Mouse (Mus musculus): ENCODE measurements around the gene Rps16. TPM values are rescaled to one million over a fixed set of nuclear protein-coding genes. Genes with fewer than 3 reads are reported as not detected.

The Rps16 gene
- polyA plus RNA-seq, 1 experiment from 2014 or later, result 955 TPM

DNA sequence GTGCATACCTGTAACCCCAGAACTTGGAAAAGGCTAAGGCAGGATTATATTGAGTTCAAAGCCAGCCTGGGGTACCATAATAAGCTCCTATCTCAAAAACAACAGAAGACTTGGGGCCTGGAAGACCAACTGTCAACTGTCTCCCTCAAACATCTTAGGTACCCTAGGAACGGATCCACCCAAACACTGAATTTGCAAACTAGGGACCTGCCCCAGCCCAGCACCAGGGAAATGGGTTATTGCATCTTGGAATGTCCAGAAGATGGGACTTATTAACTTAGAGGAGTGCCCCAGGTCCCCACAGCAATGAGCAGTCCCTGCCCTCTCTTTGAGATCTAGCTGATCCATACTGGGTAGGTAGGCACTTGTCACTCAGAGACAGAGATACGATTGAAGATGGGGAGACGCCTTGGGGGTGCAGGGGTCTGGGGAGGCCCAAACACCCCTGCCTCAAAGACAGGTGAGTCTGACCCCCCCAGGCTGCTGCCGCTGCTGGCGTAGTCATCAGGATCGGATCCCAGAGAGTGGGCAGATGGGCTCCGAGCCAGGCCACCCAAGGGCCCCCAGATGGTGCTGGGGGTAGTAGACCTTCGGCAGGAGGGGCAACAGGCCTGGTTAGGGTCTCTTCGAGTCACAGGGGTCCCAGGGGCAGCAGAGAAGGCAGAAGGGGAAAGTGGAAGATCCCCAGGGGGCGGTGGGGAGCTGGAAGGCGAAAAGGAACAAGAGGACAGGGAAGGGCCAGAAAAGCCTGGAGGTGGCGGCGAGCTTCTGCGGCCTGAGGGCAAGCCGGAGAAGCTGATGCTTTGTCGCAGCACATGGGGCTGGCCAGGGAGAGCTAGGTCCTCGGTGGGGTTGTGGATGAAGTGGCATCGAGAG, 27.0 kb downstream of the Rps16 start:
- no peaks in the 10 kb centered on the region for H3K27me3 ChIP-seq (ENCODE audit: control insufficient read depth, insufficient read depth, low read length)
- ATAC-seq (ENCODE audit: low FRiP score, low TSS enrichment) (no peak), DNase-seq (ENCODE audit: low spot score) (peak; percentile 52)
- WGBS, result 37% methylated on average over 18 of the region's 18 CpGs
- H3K27ac ChIP-seq (replicated peaks), result peak overlapping the region; percentile 100
- H3K36me3 ChIP-seq (ENCODE audit: control insufficient read depth, insufficient read depth, low read length), result peaks cover 7% of the 10 kb centered on the region; the same call in 1 of the 2 replicates
- H3K4me1 ChIP-seq (replicated peaks; ENCODE audit: control insufficient read depth, insufficient read depth), result 0 out of 2 replicates have a peak, but pooled peaks cover 6% of the 10 kb centered on the region
- no peak for TF ChIP-seq EP300 (optimal IDR thresholded peaks at IDR 0.05)
- TF ChIP-seq CTCF (IDR thresholded peaks at IDR 0.05; ENCODE audit: low read depth), result peak; percentile 33; the same call in 1 of the 2 replicates
- peak overlapping the region; percentile 88 for H3K4me3 ChIP-seq (ENCODE audit: low read depth, low read length)
- no peaks in the 10 kb centered on the region for H3K9me3 ChIP-seq (ENCODE audit: control insufficient read depth, low read length)
- peak overlapping the region; percentile 98 for H3K9ac ChIP-seq (ENCODE audit: low read length)
- peak overlapping the region; percentile 95 for H3K4me2 ChIP-seq (replicated peaks; ENCODE audit: low read depth)

DNA sequence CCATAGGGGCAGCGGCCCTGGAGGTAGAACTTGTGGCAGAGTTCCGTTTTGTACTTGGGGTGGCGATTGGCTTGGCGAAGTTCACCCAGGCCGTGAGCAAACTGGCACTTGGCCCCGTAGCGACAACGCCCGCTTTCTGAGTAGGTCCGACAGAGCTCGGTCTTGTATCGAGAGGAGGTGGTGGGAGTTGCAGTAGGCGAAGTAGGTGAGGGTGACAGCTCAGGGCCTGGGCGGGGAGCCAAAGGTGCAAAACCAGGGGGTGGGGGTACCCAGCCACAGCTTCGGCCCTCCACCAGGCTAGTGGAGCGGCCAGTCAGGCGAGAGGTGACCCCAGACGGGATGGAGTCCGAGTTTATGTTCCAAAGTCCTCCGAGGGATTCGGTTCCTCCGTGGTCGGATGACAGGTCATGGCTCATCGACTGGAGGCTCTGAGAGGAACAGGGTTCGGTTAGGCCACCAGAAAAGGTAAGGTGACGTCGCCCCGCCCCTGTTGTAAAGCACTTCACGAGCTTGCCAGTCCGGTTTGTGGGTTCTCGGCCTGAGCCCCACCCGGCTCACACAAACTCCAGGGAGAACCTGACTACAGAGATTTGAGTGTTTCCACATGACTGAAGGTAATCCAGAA, 27.7 kb downstream of the Rps16 start:
- Histone ChIP-seq H3K4me2 (replicated peaks; ENCODE audit: low read depth) (peak overlapping the region; percentile 95), H3K4me3 (ENCODE audit: low read depth, low read length) (peak overlapping the region; percentile 88), H3K9ac (ENCODE audit: low read length) (peak overlapping the region; percentile 98), H3K36me3 (ENCODE audit: control insufficient read depth, insufficient read depth, low read length) (peaks cover 7% of the 10 kb centered on the region; the same call in 1 of the 2 replicates), H3K9me3 (ENCODE audit: control insufficient read depth, low read length) (no peaks in the 10 kb centered on the region), H3K27me3 (ENCODE audit: control insufficient read depth, insufficient read depth, low read length) (no peaks in the 10 kb centered on the region), H3K4me1 (replicated peaks; ENCODE audit: control insufficient read depth, insufficient read depth) (peaks cover 11% of the 10 kb centered on the region; the same call in 1 of the 2 replicates), H3K27ac (replicated peaks) (peak overlapping the region; percentile 100)
- WGBS, result 7% methylated on average over 32 of the region's 32 CpGs
- TF ChIP-seq CTCF (IDR thresholded peaks at IDR 0.05; ENCODE audit: low read depth) (0 out of 2 replicates have a peak, but pooled peaks have one; percentile 0), EP300 (optimal IDR thresholded peaks at IDR 0.05) (no peak)
- DNase-seq (ENCODE audit: low spot score) (peak; percentile 91), ATAC-seq (ENCODE audit: low FRiP score, low TSS enrichment) (no peak; the same call in 1 of the 2 replicates)

DNA sequence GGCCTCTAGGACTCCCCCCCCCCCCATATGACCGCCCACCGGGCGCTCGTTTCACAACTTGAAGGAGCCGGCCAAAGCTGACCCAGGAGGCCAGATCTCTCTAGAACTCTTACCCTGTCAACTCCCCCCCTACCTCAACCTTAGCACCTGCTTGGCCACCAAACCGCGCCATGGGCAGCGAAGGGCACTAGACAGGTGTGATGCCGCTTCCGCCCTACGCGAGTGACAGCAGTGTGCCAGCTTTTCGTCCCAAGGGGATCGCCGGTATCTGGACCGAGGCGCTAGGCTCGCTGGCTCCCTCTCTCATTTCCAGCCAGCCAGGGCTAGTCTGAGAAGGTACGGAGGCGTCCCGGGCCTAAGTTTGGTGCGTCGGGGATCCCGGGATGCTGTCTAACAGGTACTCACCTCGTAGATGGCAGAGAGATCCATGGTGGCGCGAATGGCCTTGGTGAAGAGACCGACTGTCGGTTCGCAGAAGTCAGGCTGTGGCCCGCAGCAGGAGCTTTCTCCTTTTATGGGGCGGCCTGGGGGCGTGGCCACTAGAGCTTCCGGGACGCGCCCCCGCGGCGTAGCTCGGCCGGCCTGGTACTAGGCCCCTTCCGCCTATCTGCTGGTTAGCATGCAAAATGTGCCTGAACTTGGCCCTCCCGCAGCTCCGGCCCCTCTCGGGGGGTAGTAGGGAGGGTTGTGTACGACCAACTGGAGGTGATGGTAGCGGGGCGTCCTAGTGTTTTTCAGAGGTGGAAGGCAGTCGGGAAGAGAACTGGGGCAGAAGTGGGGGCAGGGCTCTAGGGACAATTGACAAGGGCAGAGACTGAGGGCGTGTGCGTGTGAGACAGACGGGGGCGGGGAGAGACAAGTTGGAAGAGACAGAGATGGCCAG, 28.6 kb downstream of the Rps16 start:
- H3K4me2 ChIP-seq (replicated peaks; ENCODE audit: low read depth), result peak overlapping the region; percentile 95
- H3K9me3 ChIP-seq (ENCODE audit: control insufficient read depth, low read length), result no peaks in the 10 kb centered on the region
- peak overlapping the region; percentile 88 for H3K4me3 ChIP-seq (ENCODE audit: low read depth, low read length)
- peak overlapping the region; percentile 100 for H3K27ac ChIP-seq (replicated peaks)
- TF ChIP-seq CTCF (IDR thresholded peaks at IDR 0.05; ENCODE audit: low read depth) (no peak; the same call in 1 of the 2 replicates), EP300 (optimal IDR thresholded peaks at IDR 0.05) (peak; percentile 80)
- WGBS, result 1% methylated on average over 52 of the region's 53 CpGs
- H3K36me3 ChIP-seq (ENCODE audit: control insufficient read depth, insufficient read depth, low read length), result peaks cover 7% of the 10 kb centered on the region; the same call in 1 of the 2 replicates
- ATAC-seq (ENCODE audit: low FRiP score, low TSS enrichment) (peak; percentile 41), DNase-seq (ENCODE audit: low spot score) (peak; percentile 96)
- no peaks in the 10 kb centered on the region for H3K27me3 ChIP-seq (ENCODE audit: control insufficient read depth, insufficient read depth, low read length)
- H3K9ac ChIP-seq (ENCODE audit: low read length), result peak overlapping the region; percentile 98
- H3K4me1 ChIP-seq (replicated peaks; ENCODE audit: control insufficient read depth, insufficient read depth), result peaks cover 14% of the 10 kb centered on the region; the same call in 1 of the 2 replicates

DNA sequence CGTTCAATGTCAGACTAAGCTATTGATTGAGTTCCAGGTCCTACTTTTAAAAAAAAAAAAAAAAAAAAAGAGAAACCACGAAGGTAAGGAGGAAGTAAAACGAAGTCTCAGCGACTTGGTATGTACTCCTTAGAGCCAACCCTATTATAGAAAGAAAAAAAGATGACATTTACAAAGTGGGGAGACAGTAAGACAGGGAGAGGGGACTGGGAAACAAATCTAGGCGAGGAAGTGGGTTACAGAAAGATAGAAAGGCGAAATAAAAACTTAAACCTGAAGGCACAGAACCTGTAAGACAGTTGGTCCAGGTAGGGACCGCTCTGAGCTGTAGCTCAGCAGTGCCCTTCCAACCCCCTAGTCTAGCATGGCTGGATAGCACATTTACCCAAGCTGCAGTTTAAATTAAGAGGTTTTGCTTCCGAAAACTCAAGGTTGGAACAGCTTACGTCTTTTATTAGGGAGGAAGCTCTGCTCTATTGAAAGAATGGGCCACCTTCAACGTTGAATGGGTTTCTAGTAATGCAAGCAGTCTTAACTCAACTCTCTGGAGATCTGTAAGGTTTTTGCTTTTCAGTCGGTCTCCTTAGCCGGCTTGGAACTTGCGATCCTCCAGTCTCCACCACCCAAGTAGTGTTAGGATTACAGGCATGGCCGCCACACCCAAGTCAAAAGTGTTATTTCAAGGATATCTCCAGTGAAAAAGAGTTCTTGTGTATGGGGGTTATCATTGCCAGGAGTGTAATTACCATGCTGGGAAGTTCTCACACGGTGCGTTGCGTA, 30.0 kb downstream of the Rps16 start, which contains the start of gene Zfp36:
Zfp36 (minus strand) TSS at position 17 of the 780 bp plus-strand sequence.
- no peak for ATAC-seq (ENCODE audit: low FRiP score, low TSS enrichment)
- TF ChIP-seq EP300 (optimal IDR thresholded peaks at IDR 0.05) (no peak), CTCF (IDR thresholded peaks at IDR 0.05; ENCODE audit: low read depth) (no peak)
- Histone ChIP-seq H3K36me3 (ENCODE audit: control insufficient read depth, insufficient read depth, low read length) (peaks cover 7% of the 10 kb centered on the region; the same call in 1 of the 2 replicates), H3K27ac (replicated peaks) (peak within 1 kb of the TSS; percentile 100), H3K9me3 (ENCODE audit: control insufficient read depth, low read length) (no peaks in the 10 kb centered on the region), H3K4me3 (ENCODE audit: low read depth, low read length) (peak within 1 kb of the TSS; percentile 88), H3K4me2 (replicated peaks; ENCODE audit: low read depth) (peak within 1 kb of the TSS; percentile 95), H3K27me3 (ENCODE audit: control insufficient read depth, insufficient read depth, low read length) (no peaks in the 10 kb centered on the region), H3K4me1 (replicated peaks; ENCODE audit: control insufficient read depth, insufficient read depth) (peaks cover 14% of the 10 kb centered on the region; the same call in 1 of the 2 replicates), H3K9ac (ENCODE audit: low read length) (peak within 1 kb of the TSS; percentile 98)
- DNase-seq (ENCODE audit: low spot score), result no peak
- WGBS, result 25% methylated on average over 17 of the region's 17 CpGs
